Mouse (Mus musculus) intestine, embryonic 14.5 days (tissue): ENCODE measurements around the gene Top2b. TPM values are rescaled to one million over a fixed set of nuclear protein-coding genes. Genes with fewer than 3 reads are reported as not detected.

Source experiments
- ATAC-seq: fragments of 200-750 bp; cut with Nextera tagmentation; replicated peaks from 2 replicates; pipeline ENCODE4 v1.8.0; 2017; ENCODE audit warnings: low read depth, moderate number of reproducible peaks, moderate TSS enrichment, moderate library complexity; ENCODE audit not compliant: low FRiP score, low TSS enrichment
- DNase-seq: peaks from one replicate; pipeline ENCODE4 v3.0.0-alpha.2; 2018; ENCODE audit warnings: low spot score
- H3K27ac ChIP-seq: fragments of 300-500 bp; sonication (generic); 2 replicates; pipeline ENCODE4 v1.5.1; 2014; ENCODE audit warnings: low read depth, mild to moderate bottlenecking, control low read depth
- H3K27me3 ChIP-seq: fragments of 300-500 bp; sonication (generic); replicated peaks from 2 replicates; pipeline ENCODE4 v1.6.1; 2014; ENCODE audit warnings: low read length, control low read depth; ENCODE audit not compliant: control insufficient read depth, insufficient read depth
- H3K36me3 ChIP-seq: fragments of 300-500 bp; sonication (generic); 2 replicates; pipeline ENCODE4 v1.6.1; 2014; ENCODE audit warnings: low read length, control low read depth; ENCODE audit not compliant: control insufficient read depth, insufficient read depth
- H3K4me1 ChIP-seq: fragments of 300-500 bp; sonication (generic); replicated peaks from 2 replicates; pipeline ENCODE4 v1.6.1; 2014; ENCODE audit warnings: low read length, control low read depth, mixed read lengths; ENCODE audit not compliant: control insufficient read depth, insufficient read depth
- H3K4me2 ChIP-seq: fragments of 300-500 bp; sonication (generic); 2 replicates; pipeline ENCODE4 v1.6.1; 2014; ENCODE audit warnings: low read length
- H3K4me3 ChIP-seq: fragments of 300-500 bp; sonication (generic); 2 replicates; pipeline ENCODE4 v1.5.1; 2014; ENCODE audit warnings: low read depth, low read length, control low read depth, mixed read lengths
- H3K9ac ChIP-seq: fragments of 300-500 bp; sonication (generic); 2 replicates; pipeline ENCODE4 v1.6.1; 2014; ENCODE audit warnings: mild to moderate bottlenecking, low read length
- H3K9me3 ChIP-seq: fragments of 300-500 bp; sonication (generic); 2 replicates; pipeline ENCODE4 v1.6.1; 2016; ENCODE audit warnings: low read length, control low read depth; ENCODE audit not compliant: control insufficient read depth
- WGBS: fragments of 180-500 bp; shearing (Covaris S2); extraction: QIAGEN DNeasy Blood & Tissue Kit; methylation state at CpG from one replicate; pipeline ENCODE4 v1.1.7; 2014; 5-methylcytosine and 5-hydroxymethylcytosine counted together
- polyA plus RNA-seq: library from polyadenylated mRNA; unstranded; fragments of >200 nt; fragmentation: Nextera tagmentation; extraction: Ambion mirVana; gene quantifications from 2 replicates; pipeline ENCODE4 v1.2.1, GENCODE M21; 2014

The Top2b gene
- polyA plus RNA-seq, result 62.7 and 82.1 TPM in 2 replicates

DNA sequence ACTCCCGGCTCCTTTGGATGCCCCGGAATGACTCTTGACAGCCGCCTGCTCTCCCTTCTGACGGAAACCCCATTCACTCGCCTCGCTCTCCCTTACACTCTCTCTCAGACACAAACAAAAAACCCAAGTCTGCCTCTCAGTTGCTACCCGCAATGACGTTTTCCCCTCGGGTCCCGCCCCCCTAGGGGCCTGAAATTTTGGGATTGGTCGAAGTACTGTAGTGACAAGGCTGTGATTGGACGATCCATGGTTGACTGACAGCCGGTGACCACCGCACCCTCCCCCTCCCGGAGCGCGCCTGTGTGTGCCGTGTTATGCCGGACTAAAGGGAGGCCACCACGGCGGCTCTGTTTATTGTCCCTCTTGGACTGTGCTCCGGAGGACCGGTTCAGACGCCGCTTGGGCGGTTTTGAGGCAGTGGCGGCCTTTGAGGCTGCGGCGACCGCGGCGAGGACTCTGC is at the start of gene Top2b:
Gene Top2b (plus strand): TSS at position 302 of the 460 bp plus-strand sequence.
- peak; percentile 99 for ATAC-seq
- Histone ChIP-seq H3K9me3 (no peaks in the 10 kb centered on the region), H3K27me3 (no peaks in the 10 kb centered on the region), H3K4me3 (peak within 1 kb of the TSS; percentile 94), H3K9ac (peak within 1 kb of the TSS; percentile 95), H3K36me3 (no peaks in the 10 kb centered on the region), H3K27ac (peak within 1 kb of the TSS; percentile 97), H3K4me2 (peak within 1 kb of the TSS; percentile 84), H3K4me1 (peaks cover 16% of the 10 kb centered on the region)
- peak; percentile 98 for DNase-seq
- WGBS, result under 1% methylated on average over 32 of the region's 32 CpGs

DNA sequence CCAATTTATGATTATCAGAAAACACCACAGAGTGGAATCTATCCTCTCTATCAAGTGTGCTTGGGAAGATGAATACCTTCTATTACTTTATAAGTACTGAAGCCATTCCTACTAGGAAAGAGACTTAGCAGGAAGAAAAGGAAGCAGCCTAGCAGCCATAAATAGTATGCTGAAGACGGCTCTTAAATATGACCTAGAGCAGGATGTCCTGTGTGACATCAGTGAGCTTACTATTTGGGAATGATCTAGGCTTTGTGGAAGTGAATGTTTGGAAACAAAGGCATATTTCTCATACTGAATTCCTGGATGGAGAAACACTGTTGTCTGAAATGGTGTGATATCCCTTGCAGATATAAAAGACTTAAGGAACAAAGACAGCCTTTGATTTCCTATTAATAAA is 48.3 kb upstream of the Top2b start:
- Histone ChIP-seq H3K27ac (no peak overlapping the region), H3K36me3 (no peaks in the 10 kb centered on the region), H3K4me1 (0 out of 2 replicates have a peak, but pooled peaks cover 5% of the 10 kb centered on the region), H3K4me2 (no peak overlapping the region), H3K4me3 (no peak overlapping the region), H3K9me3 (no peaks in the 10 kb centered on the region), H3K9ac (no peak overlapping the region), H3K27me3 (no peaks in the 10 kb centered on the region)
- ATAC-seq (no peak), DNase-seq (no peak)
- WGBS, result 38% methylated on average over 1 of the region's 1 CpGs

DNA sequence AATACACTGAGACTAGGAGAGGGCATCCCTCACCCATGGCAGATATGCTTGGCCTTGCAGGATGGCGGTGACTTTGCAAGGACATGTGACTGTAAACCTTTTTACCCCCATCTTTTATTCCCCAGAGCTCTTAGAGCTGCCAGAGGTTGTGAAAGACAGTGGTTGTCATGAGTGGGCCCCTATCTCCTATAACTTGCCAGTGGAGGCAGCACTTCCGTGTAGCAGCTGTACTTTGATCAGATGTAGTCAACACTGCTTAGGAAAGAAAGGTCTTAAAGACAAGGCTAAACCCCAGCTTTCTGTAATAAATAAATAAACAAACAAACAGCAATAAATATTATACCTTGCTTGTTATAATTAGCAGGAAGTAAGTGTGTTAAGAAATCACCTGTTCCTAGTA is 45.2 kb upstream of the Top2b start:
- no peak for ATAC-seq
- no peak overlapping the region for H3K27ac ChIP-seq
- WGBS, result 80% methylated on average over 2 of the region's 2 CpGs

DNA sequence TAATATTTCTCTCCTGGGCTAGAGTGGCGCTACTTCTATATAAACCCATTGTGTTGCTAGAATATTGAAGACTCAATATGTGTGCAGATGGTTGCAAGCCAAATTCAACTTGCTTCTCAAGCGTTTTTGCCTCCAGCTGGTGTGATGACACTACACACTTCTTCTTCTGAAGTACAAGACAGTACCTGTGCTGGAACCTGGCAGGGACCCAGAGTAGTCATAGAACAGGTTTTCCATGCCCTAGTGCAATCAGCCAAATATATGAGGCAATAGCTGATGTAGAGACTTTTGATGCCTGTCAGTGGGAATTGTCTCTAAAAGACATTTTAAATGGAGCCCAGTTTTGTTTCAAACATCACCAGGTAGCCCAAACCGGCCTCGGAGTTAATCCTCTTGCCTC is 40.6 kb upstream of the Top2b start:
- Histone ChIP-seq H3K27ac (no peak overlapping the region), H3K4me2 (no peak overlapping the region), H3K9ac (no peak overlapping the region), H3K27me3 (no peaks in the 10 kb centered on the region), H3K9me3 (no peaks in the 10 kb centered on the region), H3K4me1 (peaks cover 14% of the 10 kb centered on the region), H3K36me3 (no peaks in the 10 kb centered on the region), H3K4me3 (no peak overlapping the region)
- no peak for DNase-seq
- ATAC-seq, result no peak
- 80% methylated on average over 4 of the region's 4 CpGs for WGBS

More for the DNA sequence above, 45.2 kb upstream of the Top2b start:
- Histone ChIP-seq H3K9me3 (no peaks in the 10 kb centered on the region), H3K4me3 (no peak overlapping the region), H3K9ac (no peak overlapping the region), H3K36me3 (no peaks in the 10 kb centered on the region), H3K4me1 (no peaks in the 10 kb centered on the region), H3K27me3 (no peaks in the 10 kb centered on the region), H3K4me2 (no peak overlapping the region)
- DNase-seq, result no peak

DNA sequence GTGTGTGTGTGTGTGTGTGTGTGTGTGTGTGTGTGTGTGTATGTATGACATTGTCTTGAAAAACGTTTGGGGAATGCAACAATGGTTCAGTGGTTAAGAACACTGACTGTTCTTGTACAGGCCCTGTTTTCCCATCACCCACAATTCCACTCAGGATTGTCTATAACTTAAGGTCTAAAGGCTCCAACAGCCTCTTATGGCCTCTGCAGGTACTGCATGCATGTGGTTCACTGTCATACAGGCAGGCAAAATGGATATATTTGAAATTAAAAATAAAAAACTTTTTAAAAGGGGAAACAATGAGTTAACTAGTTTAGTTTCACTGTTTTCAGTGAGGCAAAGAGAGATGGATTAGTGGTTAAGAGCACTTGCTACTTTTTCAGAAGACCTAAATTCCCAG is 39.8 kb upstream of the Top2b start:
- no peak overlapping the region for H3K9ac ChIP-seq
- H3K4me3 ChIP-seq, result no peak overlapping the region
- no peaks in the 10 kb centered on the region for H3K27me3 ChIP-seq
- H3K4me1 ChIP-seq, result peaks cover 16% of the 10 kb centered on the region
- H3K4me2 ChIP-seq, result no peak overlapping the region
- DNase-seq (no peak), ATAC-seq (no peak)
- WGBS, result 56% methylated on average over 1 of the region's 1 CpGs
- no peaks in the 10 kb centered on the region for H3K9me3 ChIP-seq
- H3K36me3 ChIP-seq, result no peaks in the 10 kb centered on the region
- no peak overlapping the region for H3K27ac ChIP-seq

DNA sequence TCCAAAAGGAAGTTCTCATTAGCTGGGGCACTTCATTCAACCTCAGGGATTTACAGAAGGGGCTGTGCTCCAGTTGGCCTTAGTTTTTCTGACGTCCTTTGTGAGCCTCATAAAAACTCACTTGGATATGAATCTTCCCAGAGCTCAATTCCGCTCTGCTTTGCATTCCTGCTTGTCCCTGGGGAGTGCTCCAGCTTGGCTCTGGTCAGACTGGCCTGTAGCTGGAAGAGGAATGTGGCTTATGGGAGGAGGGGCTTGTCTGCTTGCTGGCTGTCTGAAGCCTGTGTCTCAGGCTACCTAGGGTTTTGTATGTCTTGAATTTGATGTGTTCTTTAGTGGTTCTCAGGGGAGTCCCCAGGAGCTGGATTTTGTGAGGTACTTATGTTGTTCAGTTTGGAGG is 36.4 kb upstream of the Top2b start:
- peak; percentile 56 for DNase-seq
- ATAC-seq, result peak; percentile 77
- 4% methylated on average over 2 of the region's 2 CpGs for WGBS
- H3K9ac ChIP-seq, result no peak overlapping the region
- peaks cover 16% of the 10 kb centered on the region for H3K4me1 ChIP-seq
- peak overlapping the region; percentile 66 for H3K27ac ChIP-seq
- no peaks in the 10 kb centered on the region for H3K9me3 ChIP-seq
- H3K27me3 ChIP-seq, result no peaks in the 10 kb centered on the region
- H3K4me2 ChIP-seq, result no peak overlapping the region
- no peaks in the 10 kb centered on the region for H3K36me3 ChIP-seq
- H3K4me3 ChIP-seq, result no peak overlapping the region

DNA sequence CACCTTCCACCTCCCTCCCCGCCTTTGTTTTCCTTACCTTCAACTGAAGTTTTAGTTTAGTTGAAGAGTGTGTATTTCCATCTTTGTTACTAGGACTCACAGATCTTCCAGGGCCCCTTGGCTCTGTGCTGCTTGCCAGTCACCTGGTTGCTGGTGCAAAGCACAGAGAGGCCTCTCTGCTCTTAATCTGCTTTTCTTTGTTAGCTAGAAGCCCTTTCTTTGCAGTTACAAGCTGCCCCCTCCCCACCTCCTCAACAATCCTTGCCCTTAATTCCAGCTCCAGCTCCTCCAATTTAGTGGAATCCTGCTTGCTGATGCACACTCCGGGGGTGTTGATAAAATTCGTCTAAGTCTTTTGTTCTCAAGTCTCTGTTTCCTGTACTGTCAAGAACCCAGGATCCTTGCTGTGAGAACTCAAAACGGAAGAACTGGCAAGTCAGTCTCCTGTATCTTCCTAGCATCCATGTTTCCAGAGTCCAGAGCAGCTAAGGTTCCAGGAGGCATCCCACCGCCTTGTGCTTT is 36.0 kb upstream of the Top2b start:
- no peaks in the 10 kb centered on the region for H3K36me3 ChIP-seq
- no peak overlapping the region for H3K4me3 ChIP-seq
- H3K4me1 ChIP-seq, result peaks cover 16% of the 10 kb centered on the region
- ATAC-seq, result no peak
- H3K27ac ChIP-seq, result peak overlapping the region; percentile 66
- no peak for DNase-seq
- no peak overlapping the region for H3K4me2 ChIP-seq
- H3K9ac ChIP-seq, result no peak overlapping the region
- WGBS, result 41% methylated on average over 5 of the region's 5 CpGs
- no peaks in the 10 kb centered on the region for H3K27me3 ChIP-seq
- H3K9me3 ChIP-seq, result no peaks in the 10 kb centered on the region

DNA sequence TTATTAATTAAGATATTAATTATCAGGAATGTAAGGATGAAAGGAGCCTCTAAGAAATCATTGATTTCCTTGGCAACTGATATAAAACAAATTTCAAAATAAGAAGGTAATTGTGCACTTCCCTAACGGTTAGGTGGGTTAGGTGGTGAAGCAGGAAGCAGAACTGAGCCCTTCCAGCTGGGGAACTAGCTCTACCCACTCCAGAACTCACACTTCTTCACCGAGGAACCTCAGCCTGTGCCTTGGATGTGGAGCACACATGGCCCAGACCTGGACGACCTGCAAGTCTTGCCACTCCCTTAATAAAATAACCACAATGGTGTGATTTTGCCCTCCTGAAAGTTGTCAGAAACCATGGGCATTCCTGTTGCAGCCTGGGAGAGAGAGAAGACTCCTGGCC is 35.2 kb upstream of the Top2b start:
- H3K27ac ChIP-seq, result no peak overlapping the region
- ATAC-seq (no peak), DNase-seq (no peak)
- H3K4me2 ChIP-seq, result no peak overlapping the region
- no peak overlapping the region for H3K4me3 ChIP-seq
- no peaks in the 10 kb centered on the region for H3K27me3 ChIP-seq
- H3K9me3 ChIP-seq, result no peaks in the 10 kb centered on the region
- no peaks in the 10 kb centered on the region for H3K36me3 ChIP-seq
- H3K9ac ChIP-seq, result no peak overlapping the region
- WGBS, result 60% methylated on average over 3 of the region's 3 CpGs
- H3K4me1 ChIP-seq, result peaks cover 16% of the 10 kb centered on the region

DNA sequence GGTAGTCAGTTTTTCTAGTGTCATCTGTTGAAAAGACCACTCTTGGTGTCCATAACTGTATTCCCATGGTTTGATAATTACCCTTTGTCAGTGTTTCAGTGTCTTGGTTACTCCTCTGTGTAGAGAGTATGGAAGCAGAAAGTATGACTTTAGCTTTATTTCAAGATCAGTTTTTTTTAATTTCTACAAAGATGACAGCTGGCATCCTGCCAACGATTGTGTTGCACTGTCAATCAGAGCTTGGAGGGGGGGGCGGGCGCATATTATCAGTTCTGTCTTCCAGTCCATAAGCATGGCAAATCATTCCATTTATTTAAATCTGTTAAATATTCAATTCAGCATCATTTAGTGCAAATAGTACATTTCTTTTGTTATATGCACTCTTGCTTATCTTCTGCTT is 30.7 kb upstream of the Top2b start:
- Histone ChIP-seq H3K27me3 (no peaks in the 10 kb centered on the region), H3K4me2 (no peak overlapping the region), H3K36me3 (no peaks in the 10 kb centered on the region), H3K9ac (no peak overlapping the region), H3K9me3 (no peaks in the 10 kb centered on the region), H3K4me3 (no peak overlapping the region), H3K4me1 (peaks cover 3% of the 10 kb centered on the region; the same call in 1 of the 2 replicates), H3K27ac (no peak overlapping the region)
- 80% methylated on average over 3 of the region's 3 CpGs for WGBS
- ATAC-seq (no peak), DNase-seq (no peak)
